Comparison of ENCODE assay signal across 20 mouse cellular contexts in the genomic region with DNA sequence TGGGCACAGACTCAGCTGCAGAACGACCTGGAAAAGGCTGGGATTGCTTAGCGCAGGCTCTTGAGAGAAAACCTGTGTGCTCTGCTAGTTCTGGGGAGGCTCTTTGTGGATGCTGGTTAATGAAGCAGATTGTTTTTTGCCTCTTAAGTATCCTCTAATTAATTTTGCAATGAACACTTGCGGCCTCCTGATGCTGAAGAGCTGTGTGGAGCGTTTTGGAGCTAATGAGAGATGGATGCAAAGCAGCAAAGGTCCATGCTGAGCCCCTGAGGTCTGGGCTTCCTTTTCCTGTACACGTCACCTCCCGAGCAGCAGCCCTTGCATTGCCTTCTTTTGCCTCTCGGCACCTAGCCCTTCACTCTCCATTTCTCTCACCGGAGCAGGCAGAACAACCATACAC.
A peak's percentile ranks its signal among the peaks of the same experiment; 100 is the strongest.
DNase-seq lines count a peak whose midpoint lies in the region; ATAC-seq and TF ChIP-seq lines count a peak whose summit lies in the region.
"Had no signal": no experiment of that assay in that cellular context is flagged by ENCODE, and none has a peak within 500 bp of the region (broad histone marks: within the 10 kb centered on the region; RNA-seq: fewer than 3 reads in every experiment).

No protein-coding gene starts in this region.

- no peaks in the 10 kb centered on the region for H3K36me3 ChIP-seq in midbrain, embryonic 13.5 days
- no peaks in the 10 kb centered on the region for H3K36me3 ChIP-seq in midbrain, embryonic 10.5 days
- H3K36me3 ChIP-seq in forebrain, embryonic 14.5 days (ENCODE audit: control insufficient read depth, insufficient read depth, low read length), result no peaks in the 10 kb centered on the region
- no peaks in the 10 kb centered on the region for H3K36me3 ChIP-seq in hindbrain, postnatal 0 days (ENCODE audit: insufficient read depth, low read length)
- H3K36me3 ChIP-seq in neural tube, embryonic 14.5 days (ENCODE audit: control insufficient read depth, insufficient read depth, low read length), result no peaks in the 10 kb centered on the region
- H3K36me3 ChIP-seq: embryonic facial prominence, embryonic 15.5 days; liver, embryonic 15.5 days; stomach, embryonic 15.5 days had no signal

- no peaks in the 10 kb centered on the region for H3K27me3 ChIP-seq in midbrain, embryonic 13.5 days
- H3K27me3 ChIP-seq in midbrain, embryonic 10.5 days (ENCODE audit: low read depth, poor library complexity, severe bottlenecking), result no peaks in the 10 kb centered on the region
- H3K27me3 ChIP-seq in forebrain, embryonic 14.5 days (replicated peaks; ENCODE audit: control insufficient read depth, insufficient read depth, low read length), result no peaks in the 10 kb centered on the region
- no peaks in the 10 kb centered on the region for H3K27me3 ChIP-seq in hindbrain, postnatal 0 days (ENCODE audit: insufficient read depth, low read length)
- no peaks in the 10 kb centered on the region for H3K27me3 ChIP-seq in neural tube, embryonic 14.5 days (ENCODE audit: control insufficient read depth, insufficient read depth, low read length)
- H3K27me3 ChIP-seq: embryonic facial prominence, embryonic 15.5 days; liver, embryonic 15.5 days; Patski; stomach, embryonic 15.5 days had no signal

- no peaks in the 10 kb centered on the region for H3K9me3 ChIP-seq in midbrain, embryonic 13.5 days
- H3K9me3 ChIP-seq in midbrain, embryonic 10.5 days (replicated peaks), result no peaks in the 10 kb centered on the region
- H3K9me3 ChIP-seq in forebrain, embryonic 14.5 days (replicated peaks; ENCODE audit: control insufficient read depth, low read length), result no peaks in the 10 kb centered on the region
- no peaks in the 10 kb centered on the region for H3K9me3 ChIP-seq in hindbrain, postnatal 0 days (ENCODE audit: low read length)
- H3K9me3 ChIP-seq in neural tube, embryonic 14.5 days (ENCODE audit: control insufficient read depth, low read length), result no peaks in the 10 kb centered on the region
- H3K9me3 ChIP-seq: embryonic facial prominence, embryonic 15.5 days; liver, embryonic 15.5 days; stomach, embryonic 15.5 days had no signal

- peak overlapping the region; percentile 59 for H3K27ac ChIP-seq in midbrain, embryonic 13.5 days
- no peak overlapping the region for H3K27ac ChIP-seq in midbrain, embryonic 10.5 days (replicated peaks)
- 0 out of 2 replicates have a peak overlapping the region, but pooled peaks have one; percentile 21 for H3K27ac ChIP-seq in forebrain, embryonic 14.5 days (ENCODE audit: low read depth, low read length)
- H3K27ac ChIP-seq in hindbrain, postnatal 0 days, result peak overlapping the region; percentile 46
- peak overlapping the region; percentile 31; the same call in 1 of the 2 replicates for H3K27ac ChIP-seq in neural tube, embryonic 14.5 days (ENCODE audit: low read depth, low read length)
- H3K27ac ChIP-seq: embryonic facial prominence, embryonic 15.5 days; gastrocnemius, adult 2 months; liver, embryonic 15.5 days; stomach, embryonic 15.5 days had no signal

- no peak overlapping the region for H3K9ac ChIP-seq in midbrain, embryonic 13.5 days (replicated peaks)
- H3K9ac ChIP-seq in forebrain, embryonic 14.5 days (ENCODE audit: low read length), result 0 out of 2 replicates have a peak overlapping the region, but pooled peaks have one; percentile 17
- no peak overlapping the region for H3K9ac ChIP-seq in hindbrain, postnatal 0 days (replicated peaks; ENCODE audit: low read length)
- no peak overlapping the region for H3K9ac ChIP-seq in neural tube, embryonic 14.5 days (replicated peaks; ENCODE audit: low read depth, low read length)
- H3K9ac ChIP-seq: embryonic facial prominence, embryonic 15.5 days; liver, embryonic 15.5 days; stomach, embryonic 15.5 days had no signal

- no peak for DNase-seq in midbrain, embryonic 10.5 days (ENCODE audit: low spot score)
- DNase-seq in forebrain, embryonic 14.5 days (ENCODE audit: low spot score), result peak; percentile 54
- DNase-seq in hindbrain, postnatal 0 days (ENCODE audit: low spot score), result peak; percentile 21
- no peak for DNase-seq in heart, adult 18-20 months
- no peak for DNase-seq in cerebellum, adult 11-12 months
- DNase-seq: adrenal gland, postnatal 25 days; cerebellum, adult 8-10 months; gastrocnemius, adult 2 months; kidney, adult 18-20 months; lung, postnatal 10 days; right cerebral cortex, postnatal 14 days had no signal

- no peak overlapping the region for H3K4me2 ChIP-seq in midbrain, embryonic 13.5 days (replicated peaks)
- no peak overlapping the region for H3K4me2 ChIP-seq in forebrain, embryonic 14.5 days (ENCODE audit: low read length)
- H3K4me2 ChIP-seq in hindbrain, postnatal 0 days (ENCODE audit: low read depth, low read length), result no peak overlapping the region
- H3K4me2 ChIP-seq in neural tube, embryonic 14.5 days (ENCODE audit: low read depth, low read length), result no peak overlapping the region
- H3K4me2 ChIP-seq: embryonic facial prominence, embryonic 15.5 days; liver, embryonic 15.5 days; stomach, embryonic 15.5 days had no signal

- ATAC-seq in midbrain, embryonic 13.5 days, result no peak
- ATAC-seq in forebrain, embryonic 14.5 days, result peak; percentile 60
- peak; percentile 27; the same call in 1 of the 2 replicates for ATAC-seq in hindbrain, postnatal 0 days
- peak; percentile 32; the same call in 1 of the 2 replicates for ATAC-seq in neural tube, embryonic 14.5 days (ENCODE audit: low read depth)
- ATAC-seq: activated CD4-positive, CD25-positive, alpha-beta regulatory T cell, adult 4 months; Patski had no signal

- H3K4me3 ChIP-seq in midbrain, embryonic 13.5 days (replicated peaks), result no peak overlapping the region
- H3K4me3 ChIP-seq in midbrain, embryonic 10.5 days, result no peak overlapping the region
- no peak overlapping the region for H3K4me3 ChIP-seq in forebrain, embryonic 14.5 days (ENCODE audit: low read depth, low read length)
- no peak overlapping the region for H3K4me3 ChIP-seq in hindbrain, postnatal 0 days (ENCODE audit: low read length)
- H3K4me3 ChIP-seq in neural tube, embryonic 14.5 days (ENCODE audit: low read depth, low read length), result no peak overlapping the region
- H3K4me3 ChIP-seq: embryonic facial prominence, embryonic 15.5 days; gastrocnemius, adult 2 months; liver, embryonic 15.5 days; megakaryocyte, embryonic 14.5 days; myocyte; stomach, embryonic 15.5 days had no signal

- WGBS in midbrain, embryonic 13.5 days, result 66% methylated on average over 8 of the region's 8 CpGs
- 83% methylated on average over 8 of the region's 8 CpGs for WGBS in midbrain, embryonic 10.5 days
- WGBS in forebrain, embryonic 14.5 days, result 34% methylated on average over 8 of the region's 8 CpGs
- 53% methylated on average over 8 of the region's 8 CpGs for WGBS in hindbrain, postnatal 0 days
- WGBS in neural tube, embryonic 14.5 days, result 56% methylated on average over 8 of the region's 8 CpGs

- no peak for TF ChIP-seq CTCF in hindbrain, postnatal 0 days (IDR thresholded peaks at IDR 0.05; ENCODE audit: low read depth)

- 0 out of 2 replicates have a peak, but pooled peaks cover 4% of the 10 kb centered on the region for H3K4me1 ChIP-seq in midbrain, embryonic 13.5 days (replicated peaks)
- no peaks in the 10 kb centered on the region for H3K4me1 ChIP-seq in midbrain, embryonic 10.5 days
- H3K4me1 ChIP-seq in forebrain, embryonic 14.5 days (ENCODE audit: control insufficient read depth, insufficient read depth, low read length), result peaks cover 10% of the 10 kb centered on the region; the same call in 1 of the 2 replicates
- H3K4me1 ChIP-seq in hindbrain, postnatal 0 days (ENCODE audit: insufficient read depth, low read length), result no peaks in the 10 kb centered on the region
- H3K4me1 ChIP-seq in neural tube, embryonic 14.5 days (ENCODE audit: control insufficient read depth, insufficient read depth, low read length), result 0 out of 2 replicates have a peak, but pooled peaks cover 3% of the 10 kb centered on the region
- H3K4me1 ChIP-seq: embryonic facial prominence, embryonic 15.5 days; liver, embryonic 15.5 days; megakaryocyte, embryonic 14.5 days; stomach, embryonic 15.5 days had no signal

Comparison
In these comparisons a context has a peak if more than half of its experiments do, and no peak if none do; other contexts are left out.
1. DNase-seq: peak in forebrain, embryonic 14.5 days (single experiment) and hindbrain, postnatal 0 days (single experiment); none in midbrain, embryonic 10.5 days (single experiment), heart, adult 18-20 months (0 of 2) and cerebellum, adult 11-12 months (single experiment).